Mouse (Mus musculus) midbrain, postnatal 0 days (tissue): ENCODE data around the gene Rab3il1. TPM values are rescaled to one million over a fixed set of nuclear protein-coding genes. Genes with fewer than 3 reads are reported as not detected.

ENCODE experiments used
- ATAC-seq: fragments of 200-750 bp; cut with Nextera tagmentation; 2 replicates; pipeline ENCODE4 v1.8.0; 2017; ENCODE audit warnings: moderate number of reproducible peaks, mild to moderate bottlenecking, moderate TSS enrichment, moderate library complexity; ENCODE audit not compliant: low FRiP score
- DNase-seq: peaks from one replicate; pipeline ENCODE4 v3.0.0-alpha.2; 2015; ENCODE audit warnings: low spot score
- H3K27ac ChIP-seq: fragments of 300-500 bp; sonication (generic); 2 replicates; pipeline ENCODE4 v1.5.1; 2014; ENCODE audit warnings: low read depth, mild to moderate bottlenecking, low read length, mixed read lengths
- H3K27me3 ChIP-seq: fragments of 300-500 bp; sonication (generic); 2 replicates; pipeline ENCODE4 v1.6.1; 2014; ENCODE audit warnings: low read length, control low read depth, mixed read lengths; ENCODE audit not compliant: insufficient read depth
- H3K36me3 ChIP-seq: fragments of 300-500 bp; sonication (generic); 2 replicates; pipeline ENCODE4 v1.6.1; 2014; ENCODE audit warnings: low read length, control low read depth, mixed read lengths; ENCODE audit not compliant: insufficient read depth
- H3K4me1 ChIP-seq: fragments of 300-500 bp; sonication (generic); 2 replicates; pipeline ENCODE4 v1.6.1; 2014; ENCODE audit warnings: mild to moderate bottlenecking, control low read depth, antibody characterized with exemption, low read length, mixed read lengths; ENCODE audit not compliant: insufficient read depth
- H3K4me2 ChIP-seq: fragments of 300-500 bp; sonication (generic); 2 replicates; pipeline ENCODE4 v1.6.1; 2014; ENCODE audit warnings: low read depth, mild to moderate bottlenecking, low read length, mixed read lengths; ENCODE audit not compliant: poor library complexity, severe bottlenecking
- H3K4me3 ChIP-seq: fragments of 300-500 bp; sonication (generic); 2 replicates; pipeline ENCODE4 v1.5.1; 2014; ENCODE audit warnings: low read depth, mild to moderate bottlenecking, low read length, moderate library complexity
- H3K9ac ChIP-seq: fragments of 300-500 bp; sonication (generic); replicated peaks from 2 replicates; pipeline ENCODE4 v1.6.1; 2014; ENCODE audit warnings: mild to moderate bottlenecking, low read length, moderate library complexity, mixed read lengths; ENCODE audit not compliant: poor library complexity, severe bottlenecking
- H3K9me3 ChIP-seq: fragments of 300-500 bp; sonication (generic); 2 replicates; pipeline ENCODE4 v1.6.1; 2016; ENCODE audit warnings: low read length, control low read depth
- CTCF ChIP-seq: IDR thresholded peaks from 2 replicates; pipeline ENCODE4 v1.5.1; 2016; ENCODE audit warnings: antibody characterized with exemption, mild to moderate bottlenecking
- WGBS: fragments of 180-500 bp; shearing (Covaris S2); extraction: QIAGEN DNeasy Blood & Tissue Kit; methylation state at CpG from one replicate; pipeline ENCODE4 v1.1.7; 2014; 5-methylcytosine and 5-hydroxymethylcytosine counted together
- polyA plus RNA-seq: library from polyadenylated mRNA; unstranded; fragments of >200 nt; fragmentation: Nextera tagmentation; extraction: Ambion mirVana; gene quantifications from 2 replicates; pipeline ENCODE4 v1.2.1, GENCODE M21; 2015
- total RNA-seq: library from RNA; depleted of rRNA; stranded (reverse); fragments of >200 nt; gene quantifications from 2 replicates; pipeline ENCODE4 v1.2.3, GENCODE M21; 2014; rRNA removed

Gene Rab3il1
- total and polyA plus RNA-seq, 2 experiments from 2014 or later, result 21.7 to 23.3 TPM

DNA sequence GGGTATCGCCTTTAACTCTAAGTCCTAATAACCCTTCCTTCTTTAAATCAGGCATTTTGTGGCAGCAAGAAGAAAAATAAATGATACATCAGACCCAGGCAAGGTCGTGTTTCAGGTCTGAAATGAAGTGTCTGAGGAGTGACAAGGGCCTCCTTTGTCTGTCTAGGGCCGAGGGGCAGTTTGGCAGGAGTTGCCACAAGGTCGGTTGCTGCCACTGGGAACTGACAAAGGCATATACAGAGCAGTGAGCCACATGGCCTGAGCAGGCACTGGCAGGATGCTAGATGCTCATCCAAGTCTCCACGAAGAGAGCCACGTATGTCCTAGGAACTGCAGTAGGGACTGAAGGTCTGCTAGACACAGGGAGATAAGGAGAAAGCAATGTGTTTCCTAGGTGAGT, 76.9 kb downstream of the Rab3il1 start:
- no peak for TF ChIP-seq CTCF
- 76% methylated on average over 6 of the region's 6 CpGs for WGBS
- no peaks in the 10 kb centered on the region for H3K9me3 ChIP-seq

DNA sequence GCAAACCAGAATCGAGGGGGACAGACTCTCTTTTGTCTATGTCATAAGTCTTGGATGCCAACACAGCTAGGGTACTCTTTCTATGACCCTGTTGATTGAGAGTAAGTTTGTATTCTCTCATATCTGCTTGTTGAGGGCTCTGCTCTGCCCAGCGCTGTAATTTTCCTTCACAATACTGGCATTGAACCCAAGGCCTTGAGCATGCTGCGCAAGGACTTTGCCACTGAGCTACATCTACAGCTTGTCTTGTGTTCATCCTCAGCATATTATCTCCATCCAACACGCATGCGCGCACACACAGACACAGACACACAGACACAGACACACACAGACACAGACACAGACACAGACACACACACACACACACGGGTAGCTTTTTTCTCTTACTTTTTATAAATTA, 78.9 kb downstream of the Rab3il1 start:
- Histone ChIP-seq H3K4me2 (no peak overlapping the region), H3K9ac (no peak overlapping the region), H3K9me3 (no peaks in the 10 kb centered on the region), H3K4me1 (no peaks in the 10 kb centered on the region), H3K36me3 (peaks cover 75% of the 10 kb centered on the region), H3K27me3 (no peaks in the 10 kb centered on the region), H3K4me3 (no peak overlapping the region), H3K27ac (no peak overlapping the region)
- DNase-seq (no peak), ATAC-seq (no peak)
- 95% methylated on average over 7 of the region's 7 CpGs for WGBS
- no peak for TF ChIP-seq CTCF

More for the DNA sequence above, 76.9 kb downstream of the Rab3il1 start:
- Histone ChIP-seq H3K4me2 (no peak overlapping the region), H3K27ac (no peak overlapping the region), H3K27me3 (no peaks in the 10 kb centered on the region), H3K4me1 (no peaks in the 10 kb centered on the region), H3K4me3 (no peak overlapping the region), H3K36me3 (peaks cover 81% of the 10 kb centered on the region), H3K9ac (no peak overlapping the region)
- DNase-seq (no peak), ATAC-seq (peak; percentile 41; the same call in 1 of the 2 replicates)

DNA sequence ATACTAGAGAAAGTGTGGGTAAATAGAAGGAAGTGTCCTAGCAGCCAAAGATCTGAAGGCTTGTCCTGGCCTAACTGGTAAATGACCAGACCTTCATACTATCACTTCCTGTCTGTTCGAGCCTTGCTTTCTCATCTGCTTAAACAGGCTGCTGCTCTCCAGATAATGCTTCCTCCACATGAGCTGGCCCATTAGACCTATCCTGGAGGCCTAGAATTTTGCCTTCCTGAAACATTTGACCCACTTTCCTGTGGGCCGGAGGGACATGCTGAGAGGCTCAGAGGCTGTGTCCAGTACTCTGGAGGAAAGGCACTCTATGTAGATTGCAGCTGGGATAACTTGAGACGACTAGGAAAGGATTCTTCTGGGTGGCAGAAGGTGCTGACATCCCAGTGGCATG, 80.6 kb downstream of the Rab3il1 start:
- TF ChIP-seq CTCF, result no peak
- no peak overlapping the region for H3K4me3 ChIP-seq
- peaks cover 74% of the 10 kb centered on the region for H3K36me3 ChIP-seq
- ATAC-seq, result no peak
- no peak overlapping the region for H3K9ac ChIP-seq
- H3K4me2 ChIP-seq, result no peak overlapping the region
- 78% methylated on average over 3 of the region's 3 CpGs for WGBS
- DNase-seq, result no peak
- H3K4me1 ChIP-seq, result no peaks in the 10 kb centered on the region
- H3K27ac ChIP-seq, result no peak overlapping the region
- no peaks in the 10 kb centered on the region for H3K9me3 ChIP-seq
- no peaks in the 10 kb centered on the region for H3K27me3 ChIP-seq

DNA sequence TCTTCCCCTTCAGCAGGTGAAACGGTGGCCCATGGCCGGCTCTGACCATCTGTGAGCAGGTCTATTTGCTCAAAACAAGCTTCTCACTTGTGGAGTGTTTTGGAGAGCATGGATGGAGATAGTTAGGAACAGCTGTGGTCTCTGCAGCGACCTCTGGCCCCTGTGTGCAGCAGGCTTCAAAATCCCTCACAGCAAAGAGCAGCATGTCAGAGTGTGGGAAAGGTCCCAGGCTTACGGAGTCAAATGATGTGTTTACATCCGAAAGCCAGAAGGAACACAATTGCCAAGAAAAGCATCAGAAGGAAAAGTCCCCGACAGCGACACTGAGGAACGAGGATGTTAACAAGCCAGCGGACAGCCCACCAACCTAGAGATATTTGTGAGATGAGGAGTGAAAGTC, 84.0 kb downstream of the Rab3il1 start:
- ATAC-seq, result no peak
- peaks cover 70% of the 10 kb centered on the region for H3K36me3 ChIP-seq
- no peaks in the 10 kb centered on the region for H3K27me3 ChIP-seq
- no peak overlapping the region for H3K4me3 ChIP-seq
- no peaks in the 10 kb centered on the region for H3K9me3 ChIP-seq
- no peak for DNase-seq
- no peak for TF ChIP-seq CTCF
- H3K4me2 ChIP-seq, result no peak overlapping the region
- H3K4me1 ChIP-seq, result no peaks in the 10 kb centered on the region
- H3K9ac ChIP-seq, result no peak overlapping the region
- no peak overlapping the region for H3K27ac ChIP-seq
- whole genome bisulfite sequencing, result 85% methylated on average over 9 of the region's 9 CpGs

DNA sequence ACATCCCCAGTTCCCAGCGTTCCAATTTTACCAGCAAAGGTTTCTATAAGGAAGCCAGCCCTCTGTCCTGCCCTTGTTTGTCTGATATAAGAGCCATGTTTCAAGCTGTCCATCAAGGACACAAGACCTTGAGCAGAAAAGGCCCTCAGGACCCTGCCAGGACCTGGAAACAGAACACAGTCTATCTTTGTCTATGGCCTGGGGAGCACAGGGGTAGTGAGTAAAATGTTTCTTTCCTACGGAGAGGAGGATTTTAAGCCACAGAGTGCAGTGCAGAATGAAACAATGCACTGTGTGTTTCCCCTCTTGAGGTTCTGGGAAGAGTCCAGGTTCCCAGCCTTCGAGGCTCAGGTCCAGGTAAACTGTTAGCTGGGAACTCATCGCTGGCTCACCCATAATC, 85.5 kb downstream of the Rab3il1 start:
- Histone ChIP-seq H3K9ac (no peak overlapping the region), H3K27ac (no peak overlapping the region), H3K9me3 (no peaks in the 10 kb centered on the region), H3K4me3 (no peak overlapping the region), H3K4me1 (no peaks in the 10 kb centered on the region), H3K36me3 (peaks cover 84% of the 10 kb centered on the region), H3K4me2 (no peak overlapping the region), H3K27me3 (no peaks in the 10 kb centered on the region)
- DNase-seq (no peak), ATAC-seq (no peak)
- WGBS, result 73% methylated on average over 4 of the region's 4 CpGs
- TF ChIP-seq CTCF, result no peak

Other genes starting within 250 kb of the Rab3il1 start
- gene Scgb2a2, start 154.1 kb upstream of the Rab3il1 start, total RNA-seq, result not detected in 2 replicates
- not detected in 2 replicates for gene Scgb2a2, start 154.1 kb upstream of the Rab3il1 start, polyA plus RNA-seq
- 11.0 and 20.0 TPM in 2 replicates for gene Incenp, start 102.1 kb upstream of the Rab3il1 start, total RNA-seq
- gene Incenp, start 102.1 kb upstream of the Rab3il1 start, polyA plus RNA-seq, result 13.3 and 13.8 TPM in 2 replicates
- 337 and 436 TPM in 2 replicates for gene Fth1, start 21.1 kb upstream of the Rab3il1 start, total RNA-seq
- 2,585 and 2,689 TPM in 2 replicates for gene Fth1, start 21.1 kb upstream of the Rab3il1 start, polyA plus RNA-seq
- 2.5 and 4.1 TPM in 2 replicates for gene Best1, start within 50 bp of the Rab3il1 start, total RNA-seq
- gene Best1, start within 50 bp of the Rab3il1 start, polyA plus RNA-seq, result 2.9 and 3.5 TPM in 2 replicates
- 74.6 and 92.8 TPM in 2 replicates for gene Fads3, start 39.9 kb downstream of the Rab3il1 start, total RNA-seq
- 38.8 and 39.2 TPM in 2 replicates for gene Fads3, start 39.9 kb downstream of the Rab3il1 start, polyA plus RNA-seq
- 278 and 306 TPM in 2 replicates for gene Fads2, start 100.1 kb downstream of the Rab3il1 start, total RNA-seq
- gene Fads2, start 100.1 kb downstream of the Rab3il1 start, polyA plus RNA-seq, result 260 and 275 TPM in 2 replicates
- gene Fads1, start 181.2 kb downstream of the Rab3il1 start, total RNA-seq, result 180 and 184 TPM in 2 replicates
- gene Fads1, start 181.2 kb downstream of the Rab3il1 start, polyA plus RNA-seq, result 150 and 153 TPM in 2 replicates
- gene Tmem258, start 202.3 kb downstream of the Rab3il1 start, total RNA-seq, result 61.4 and 84.7 TPM in 2 replicates
- 279 and 299 TPM in 2 replicates for gene Tmem258, start 202.3 kb downstream of the Rab3il1 start, polyA plus RNA-seq
- gene Fen1, start 202.5 kb downstream of the Rab3il1 start, total RNA-seq, result 19.8 and 20.9 TPM in 2 replicates
- 20.5 and 21.8 TPM in 2 replicates for gene Fen1, start 202.5 kb downstream of the Rab3il1 start, polyA plus RNA-seq
- gene Myrf, start 239.1 kb downstream of the Rab3il1 start, total RNA-seq, result 1.7 and 2.2 TPM in 2 replicates
- 0.91 and 0.94 TPM in 2 replicates for gene Myrf, start 239.1 kb downstream of the Rab3il1 start, polyA plus RNA-seq